Mouse (Mus musculus): ENCODE results near the gene Mdm2.

Gene Mdm2

DNA sequence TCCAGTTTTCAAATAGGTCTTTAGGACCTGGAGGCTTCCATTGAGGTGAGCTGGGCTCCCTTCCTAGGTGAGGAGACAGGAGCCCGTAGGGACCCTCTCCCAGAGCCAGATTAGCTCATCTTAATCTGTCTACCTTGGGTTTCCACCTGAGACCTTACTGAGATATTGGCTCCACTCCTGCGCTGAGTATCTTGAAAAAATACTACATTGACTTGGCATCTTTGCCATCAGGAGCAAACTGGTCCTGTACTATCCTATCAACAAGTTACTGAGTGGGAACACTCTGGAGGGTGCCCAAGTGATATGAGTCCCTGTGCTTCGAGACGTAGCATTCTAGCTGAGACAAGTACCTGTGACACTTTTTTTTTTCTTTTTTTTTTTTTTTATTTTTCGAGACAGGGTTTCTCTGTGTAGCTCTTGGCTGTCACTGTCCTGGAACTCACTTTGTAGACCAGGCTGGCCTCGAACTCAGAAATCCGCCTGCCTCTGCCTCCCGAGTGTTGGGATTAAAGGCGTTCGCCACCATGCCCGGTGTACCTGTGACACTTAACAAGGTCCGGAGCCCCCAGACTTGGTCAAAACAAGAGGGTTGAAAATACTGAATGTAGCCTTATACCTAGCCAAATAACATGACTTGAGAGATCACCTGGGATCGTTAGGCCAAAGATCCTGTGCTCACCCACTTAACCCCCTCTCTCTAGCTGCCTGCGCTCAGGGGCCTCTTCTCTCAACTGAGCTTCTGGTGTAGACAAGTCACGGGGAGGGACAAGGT is 67.9 kb downstream of the Mdm2 start:
- no peak for DNase-seq (ENCODE audit: low spot score)

DNA sequence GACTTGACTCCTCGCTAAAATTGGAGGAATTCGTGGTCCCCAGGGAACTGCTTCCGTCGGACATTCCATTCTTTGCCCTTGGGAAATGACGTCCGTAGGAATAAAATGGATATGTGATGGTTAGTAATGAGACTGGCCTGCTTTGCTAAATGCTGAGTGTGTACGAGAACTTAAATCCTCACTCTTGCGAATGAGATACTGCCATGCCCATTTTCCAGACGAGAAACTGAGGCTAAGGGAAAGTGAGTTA is 68.4 kb downstream of the Mdm2 start:
- DNase-seq (ENCODE audit: low spot score), result no peak

DNA sequence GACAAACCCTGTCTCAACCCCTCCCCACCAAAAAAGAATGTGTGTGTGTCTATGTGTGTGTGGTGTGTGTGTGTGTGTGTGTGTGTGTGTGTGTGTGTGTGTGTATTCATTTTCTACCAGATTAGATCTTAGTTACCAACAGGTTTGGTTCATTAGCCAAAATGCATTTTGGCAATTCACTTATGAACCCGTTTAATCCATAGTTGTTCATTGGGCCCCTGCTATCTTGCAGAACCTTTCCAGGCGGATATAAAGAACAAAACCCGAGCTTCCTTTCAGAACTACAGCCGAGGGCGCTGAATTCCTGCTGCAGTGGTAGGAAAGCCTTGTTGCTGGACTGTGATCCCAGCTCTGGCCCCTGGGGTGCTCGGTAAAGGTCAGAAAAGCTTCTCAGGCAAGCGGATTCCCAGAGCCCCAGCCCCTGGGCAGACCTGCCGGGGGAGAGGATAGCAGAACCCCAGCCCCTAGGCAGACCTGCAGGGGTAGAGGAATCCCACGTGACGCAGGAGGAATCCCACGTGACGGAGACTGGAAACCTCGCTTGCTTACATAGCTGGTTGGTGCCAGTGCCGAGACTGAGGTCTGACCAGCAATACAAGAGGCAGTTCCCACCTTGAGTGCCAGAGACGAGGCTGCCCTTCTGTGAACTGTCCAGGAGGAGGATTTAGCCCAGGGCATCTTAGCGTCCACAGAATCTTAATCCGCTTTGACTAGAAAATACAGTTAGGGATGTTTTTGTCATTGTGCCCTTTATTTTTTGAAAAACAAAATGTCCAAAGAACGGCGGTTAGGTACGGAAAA is 69.0 kb downstream of the Mdm2 start:
- DNase-seq (ENCODE audit: low spot score), result peak; percentile 26

DNA sequence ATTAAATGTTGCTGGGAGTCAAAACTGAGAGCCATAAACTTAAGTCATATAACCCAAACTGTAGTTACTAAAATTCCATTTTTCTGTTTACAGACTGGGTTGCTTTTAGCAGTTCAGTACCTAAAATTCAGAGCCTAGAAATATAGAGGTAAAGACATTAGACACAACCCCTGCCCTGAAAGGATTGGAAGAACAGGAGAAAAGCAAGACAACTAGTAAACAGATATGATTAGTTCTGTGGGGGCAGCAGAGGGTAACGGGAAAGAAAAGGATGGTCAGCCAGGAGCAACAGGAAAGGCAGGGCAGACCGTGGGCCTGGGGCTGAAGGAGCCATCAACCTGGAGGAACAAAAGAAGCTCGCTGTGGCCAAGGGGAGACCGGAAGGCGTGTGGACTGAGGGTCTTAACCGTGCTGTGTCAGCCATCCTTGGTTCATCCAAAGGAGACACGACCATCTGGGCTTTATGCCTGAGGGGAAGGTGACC is 69.9 kb downstream of the Mdm2 start:
- no peak for DNase-seq (ENCODE audit: low spot score)

DNA sequence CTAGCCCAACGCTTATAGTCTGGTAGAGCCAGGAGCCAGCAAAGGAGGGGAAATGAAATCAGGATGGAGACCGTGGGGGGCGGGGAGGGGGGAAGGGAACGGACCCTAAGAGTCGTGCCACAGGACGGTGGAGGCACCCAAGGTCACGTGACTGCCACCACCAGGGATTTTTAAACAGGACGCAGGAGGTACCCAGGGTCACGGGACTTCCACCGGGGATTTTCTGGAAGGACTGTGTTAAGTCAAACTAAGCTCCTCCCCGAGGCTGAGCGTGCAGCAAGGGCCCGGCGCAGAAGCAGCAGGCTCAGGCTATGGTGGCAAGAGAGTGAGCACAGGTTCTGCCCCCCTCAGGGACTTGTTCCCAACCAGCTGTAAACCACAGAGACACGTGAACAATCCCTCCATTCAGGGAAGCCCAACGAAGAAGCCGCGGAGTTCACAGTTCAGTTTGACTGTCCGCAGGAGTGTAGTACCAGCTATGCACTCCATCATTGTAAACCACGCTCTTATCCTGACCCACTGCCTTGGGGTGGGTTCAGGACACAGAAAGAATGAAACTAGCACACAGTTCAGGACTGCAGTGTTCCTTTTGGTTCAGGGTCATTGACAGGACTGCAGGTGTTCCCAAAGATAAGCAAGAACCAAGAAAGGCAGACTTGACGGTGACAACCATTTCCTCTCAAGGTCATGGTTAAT is 70.5 kb downstream of the Mdm2 start:
- DNase-seq (ENCODE audit: low spot score), result no peak

DNA sequence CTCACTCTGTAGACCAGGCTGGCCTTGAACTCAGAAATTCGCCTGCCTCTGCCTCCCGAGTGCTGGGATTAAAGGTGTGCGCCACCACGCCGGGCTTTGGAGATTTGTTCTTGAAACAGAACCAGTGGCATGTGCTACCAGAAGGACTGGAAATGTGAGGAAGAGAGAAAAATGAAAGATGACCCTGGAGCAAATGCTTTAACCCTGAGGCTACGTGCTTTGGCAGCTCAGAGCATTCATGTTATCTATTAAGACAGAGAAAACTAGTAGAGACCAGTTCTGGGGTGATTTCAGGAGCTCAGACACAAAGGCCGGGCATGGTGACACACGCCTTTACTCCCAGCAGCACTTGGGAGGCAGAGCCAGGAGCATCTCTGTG is 71.3 kb downstream of the Mdm2 start:
- DNase-seq (ENCODE audit: low spot score), result no peak

Measured in embryo, embryonic 10.5 days (tissue).